Mouse (Mus musculus): ENCODE measurements around the gene Il17rb. TPM values are rescaled to one million over a fixed set of nuclear protein-coding genes. Genes with fewer than 3 reads are reported as not detected.

Gene Il17rb
- total RNA-seq, 1 experiment from 2014 or later = not detected

- no peak for ATAC-seq (ENCODE audit: extremely low read depth, insufficient number of reproducible peaks, low FRiP score, poor library complexity, severe bottlenecking)
Measured at GRCm38 (mm10) chr14:29976927-29977326, 31.8 kb downstream of the Il17rb start.

DNA sequence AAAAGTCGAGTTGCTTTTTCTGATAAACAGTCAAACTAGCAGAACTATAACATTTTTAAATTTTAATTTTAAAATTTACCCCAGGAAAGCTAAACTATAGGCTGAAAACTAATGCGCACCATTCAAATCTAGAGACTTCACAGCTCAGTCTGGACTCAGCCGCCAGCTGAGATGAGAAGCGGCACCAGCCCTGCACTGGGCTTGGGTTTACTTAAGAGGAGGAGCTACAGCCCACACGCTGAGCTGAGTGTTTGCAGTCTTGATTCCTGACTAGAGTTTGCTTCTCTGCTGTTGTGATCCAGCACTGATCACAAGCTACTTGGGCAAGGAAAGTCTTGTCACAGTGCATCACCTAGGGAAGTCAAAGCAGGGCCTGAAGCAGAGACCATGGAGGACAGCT lies 36.7 kb downstream of the Il17rb start:
- ATAC-seq (ENCODE audit: extremely low read depth, insufficient number of reproducible peaks, low FRiP score, poor library complexity, severe bottlenecking) = no peak

- ATAC-seq (ENCODE audit: extremely low read depth, insufficient number of reproducible peaks, low FRiP score, poor library complexity, severe bottlenecking) = no peak
Measured at GRCm38 (mm10) chr14:29971446-29971845, 37.2 kb downstream of the Il17rb start.

- ATAC-seq (ENCODE audit: extremely low read depth, insufficient number of reproducible peaks, low FRiP score, poor library complexity, severe bottlenecking) = peak; percentile 98
Measured at GRCm38 (mm10) chr14:29968075-29968821, 40.4 kb downstream of the Il17rb start, which contains the start of gene Selenok. TSS of gene Selenok (plus strand) at chr14:29968308.

GRCm38 (mm10) chr14:29967611-29968010 lies 41.1 kb downstream of the Il17rb start:
- ATAC-seq (ENCODE audit: extremely low read depth, insufficient number of reproducible peaks, low FRiP score, poor library complexity, severe bottlenecking) = no peak

DNA sequence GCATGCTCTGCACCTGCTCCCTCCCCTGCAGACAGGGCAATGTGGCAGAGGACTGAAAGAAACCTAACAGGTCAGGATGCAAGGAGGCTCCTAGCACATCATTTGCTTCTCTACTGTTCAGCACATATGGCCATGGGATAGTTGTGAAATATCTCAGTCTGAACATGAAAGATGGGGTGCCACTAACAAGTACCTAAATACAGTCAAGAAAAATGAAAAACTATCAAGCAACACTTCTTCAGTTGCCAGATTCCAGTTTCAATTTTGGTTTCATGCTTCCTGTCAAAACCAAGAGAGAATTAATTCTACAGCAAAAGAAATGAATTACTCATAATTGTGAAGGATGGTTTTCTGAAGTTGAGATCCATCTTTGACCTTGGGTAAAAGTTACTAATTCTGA lies 51.3 kb downstream of the Il17rb start:
- no peak for ATAC-seq (ENCODE audit: extremely low read depth, insufficient number of reproducible peaks, low FRiP score, poor library complexity, severe bottlenecking)

DNA sequence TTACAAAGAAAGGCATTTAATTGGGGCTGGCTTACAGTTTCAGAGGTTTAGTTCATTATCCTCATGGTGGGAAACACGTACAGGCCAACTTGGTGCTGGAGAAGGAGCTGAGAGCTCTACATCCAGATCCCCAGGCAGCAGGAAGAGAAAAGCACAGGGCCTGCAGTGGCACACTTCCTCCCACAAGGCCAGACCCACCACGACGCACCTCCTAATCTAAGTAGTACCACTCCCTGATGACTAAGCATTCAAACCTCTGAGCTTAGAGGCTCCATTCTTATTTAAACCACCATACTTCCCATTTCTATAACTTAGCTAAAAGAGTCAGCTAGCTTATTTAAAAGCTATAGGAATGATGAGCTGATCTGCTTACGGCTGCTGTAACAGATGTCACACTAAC lies 57.9 kb downstream of the Il17rb start:
- ATAC-seq (ENCODE audit: extremely low read depth, insufficient number of reproducible peaks, low FRiP score, poor library complexity, severe bottlenecking) = no peak

DNA sequence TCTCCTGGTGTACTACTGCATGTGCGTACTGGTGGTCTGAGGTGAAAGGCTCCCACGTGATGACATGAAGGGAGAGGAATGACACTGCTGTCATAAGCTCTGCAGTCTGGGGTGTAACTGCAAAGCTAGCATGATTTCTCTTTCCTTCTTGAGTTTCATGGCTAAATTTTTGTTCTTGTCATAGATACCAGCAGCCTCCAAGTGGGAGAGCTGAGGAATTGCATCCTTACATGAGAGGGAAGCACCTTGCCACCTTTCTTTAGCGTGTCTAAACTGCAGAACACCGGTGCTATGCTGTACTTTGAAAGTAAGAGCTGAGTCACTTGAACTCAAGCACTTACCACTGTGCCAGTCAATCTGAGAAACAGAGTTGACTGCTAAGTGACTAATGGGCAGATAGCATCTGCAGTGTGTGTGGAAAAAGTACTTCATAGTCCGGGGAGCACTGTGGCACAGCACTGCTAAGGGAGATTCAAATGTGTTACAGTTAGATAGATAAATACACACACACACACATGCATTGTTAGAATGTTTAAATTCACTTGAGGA lies 61.9 kb downstream of the Il17rb start:
- ATAC-seq (ENCODE audit: extremely low read depth, insufficient number of reproducible peaks, low FRiP score, poor library complexity, severe bottlenecking) = no peak

Other genes starting within 250 kb of the Il17rb start
- 134 and 160 TPM in 2 replicates for gene Selenok, start 40.6 kb downstream of the Il17rb start, total RNA-seq (2017)
- gene Actr8, start 30.6 kb downstream of the Il17rb start, total RNA-seq (2017) = 65.1 and 80.7 TPM in 2 replicates
- 0.12 and 0.25 TPM in 2 replicates for gene Chdh, start 127 bp upstream of the Il17rb start, total RNA-seq (2017)

Measured in neutrophil, adult 5-6 weeks (primary cell).